Mouse (Mus musculus): ENCODE results near the gene Dbp. TPM values are rescaled to one million over a fixed set of nuclear protein-coding genes. Genes with fewer than 3 reads are reported as not detected.

Dbp gene
- polyA plus RNA-seq, 1 experiment from 2014 or later = 4.7 TPM

DNA sequence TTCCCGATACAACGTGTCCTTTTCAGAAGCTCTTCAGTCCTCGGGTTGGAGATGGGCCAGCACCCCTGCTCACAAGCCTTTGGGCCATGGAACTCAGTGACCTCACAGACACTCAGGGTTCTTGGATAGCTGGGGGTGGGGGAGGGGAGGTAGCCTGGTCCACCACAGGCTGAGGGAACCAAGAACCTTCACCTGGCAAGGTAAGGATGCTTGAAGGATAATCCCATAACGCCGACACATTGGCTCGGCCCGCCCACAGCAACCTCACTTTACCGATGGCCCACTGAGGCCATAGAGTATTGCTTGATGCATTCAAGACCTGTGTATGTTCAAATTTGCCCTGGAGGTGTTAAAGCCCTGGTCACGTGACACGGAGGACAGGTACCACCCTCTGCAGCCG lies 20.8 kb downstream of the Dbp start, which contains the start of gene Spaca4:
TSS of gene Spaca4 (minus strand) at position 101 of the 400 bp plus-strand sequence.
- no peaks in the 10 kb centered on the region for H3K9me3 ChIP-seq (replicated peaks)
- H3K4me1 ChIP-seq = peaks cover 22% of the 10 kb centered on the region
- peak within 1 kb of the TSS; percentile 7; the same call in 1 of the 2 replicates for H3K4me3 ChIP-seq
- peaks cover 97% of the 10 kb centered on the region for H3K36me3 ChIP-seq
- H3K27ac ChIP-seq = no peak within 1 kb of the TSS
- no peaks in the 10 kb centered on the region for H3K27me3 ChIP-seq (ENCODE audit: low read depth, poor library complexity, severe bottlenecking)
- DNase-seq (ENCODE audit: low spot score) = no peak
- 93% methylated on average over 11 of the region's 11 CpGs for WGBS

GRCm38 (mm10) chr7:45726419-45726818 lies 21.5 kb downstream of the Dbp start:
- Histone ChIP-seq H3K4me1 (peaks cover 26% of the 10 kb centered on the region), H3K36me3 (peaks cover 90% of the 10 kb centered on the region), H3K27ac (no peak overlapping the region), H3K9me3 (replicated peaks) (no peaks in the 10 kb centered on the region), H3K27me3 (ENCODE audit: low read depth, poor library complexity, severe bottlenecking) (no peaks in the 10 kb centered on the region), H3K4me3 (no peak overlapping the region)
- DNase-seq (ENCODE audit: low spot score) = no peak
- 94% methylated on average over 10 of the region's 10 CpGs for WGBS

GRCm38 (mm10) chr7:45727625-45728024 lies 22.7 kb downstream of the Dbp start:
- WGBS = 84% methylated on average over 3 of the region's 3 CpGs
- H3K27me3 ChIP-seq (ENCODE audit: low read depth, poor library complexity, severe bottlenecking) = no peaks in the 10 kb centered on the region
- no peak overlapping the region for H3K4me3 ChIP-seq
- DNase-seq (ENCODE audit: low spot score) = no peak
- H3K36me3 ChIP-seq = peaks cover 78% of the 10 kb centered on the region
- peaks cover 18% of the 10 kb centered on the region for H3K4me1 ChIP-seq
- H3K9me3 ChIP-seq (replicated peaks) = no peaks in the 10 kb centered on the region
- no peak overlapping the region for H3K27ac ChIP-seq

- peak; percentile 81 for DNase-seq (ENCODE audit: low spot score)
- H3K4me3 ChIP-seq = 0 out of 2 replicates have a peak overlapping the region, but pooled peaks have one; percentile 1
- peaks cover 45% of the 10 kb centered on the region for H3K36me3 ChIP-seq
- no peaks in the 10 kb centered on the region for H3K9me3 ChIP-seq (replicated peaks)
- peaks cover 18% of the 10 kb centered on the region for H3K4me1 ChIP-seq
- 16% methylated on average over 16 of the region's 16 CpGs for WGBS
- H3K27me3 ChIP-seq (ENCODE audit: low read depth, poor library complexity, severe bottlenecking) = no peaks in the 10 kb centered on the region
- H3K27ac ChIP-seq = peak overlapping the region; percentile 61
These were observed 26.0 kb downstream of the Dbp start for GRCm38 (mm10) chr7:45730727-45731431.

DNA sequence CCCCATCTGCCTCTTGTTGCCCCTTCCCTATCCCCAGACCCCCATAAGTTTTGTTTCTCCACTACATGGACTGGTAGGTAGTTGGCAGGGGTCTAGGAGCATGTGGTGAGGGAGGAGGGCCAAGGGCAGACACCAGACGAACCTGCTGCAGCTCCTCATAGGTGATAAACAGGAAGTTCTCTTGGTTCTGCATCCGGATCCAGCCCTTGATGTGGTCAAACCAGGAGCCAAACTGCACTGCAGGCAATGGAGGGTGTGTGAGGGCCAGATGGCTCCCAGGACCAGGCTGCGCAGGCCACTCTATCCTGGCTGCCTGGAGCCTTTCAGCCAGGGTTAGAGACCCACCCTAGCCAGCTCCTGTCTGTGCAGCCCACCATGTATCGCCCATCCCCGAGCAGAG lies 28.6 kb downstream of the Dbp start:
- Histone ChIP-seq H3K27me3 (ENCODE audit: low read depth, poor library complexity, severe bottlenecking) (no peaks in the 10 kb centered on the region), H3K27ac (no peak overlapping the region), H3K4me3 (no peak overlapping the region), H3K4me1 (peaks cover 18% of the 10 kb centered on the region), H3K36me3 (peaks cover 19% of the 10 kb centered on the region), H3K9me3 (replicated peaks) (no peaks in the 10 kb centered on the region)
- no peak for DNase-seq (ENCODE audit: low spot score)
- 66% methylated on average over 5 of the region's 5 CpGs for WGBS

DNA sequence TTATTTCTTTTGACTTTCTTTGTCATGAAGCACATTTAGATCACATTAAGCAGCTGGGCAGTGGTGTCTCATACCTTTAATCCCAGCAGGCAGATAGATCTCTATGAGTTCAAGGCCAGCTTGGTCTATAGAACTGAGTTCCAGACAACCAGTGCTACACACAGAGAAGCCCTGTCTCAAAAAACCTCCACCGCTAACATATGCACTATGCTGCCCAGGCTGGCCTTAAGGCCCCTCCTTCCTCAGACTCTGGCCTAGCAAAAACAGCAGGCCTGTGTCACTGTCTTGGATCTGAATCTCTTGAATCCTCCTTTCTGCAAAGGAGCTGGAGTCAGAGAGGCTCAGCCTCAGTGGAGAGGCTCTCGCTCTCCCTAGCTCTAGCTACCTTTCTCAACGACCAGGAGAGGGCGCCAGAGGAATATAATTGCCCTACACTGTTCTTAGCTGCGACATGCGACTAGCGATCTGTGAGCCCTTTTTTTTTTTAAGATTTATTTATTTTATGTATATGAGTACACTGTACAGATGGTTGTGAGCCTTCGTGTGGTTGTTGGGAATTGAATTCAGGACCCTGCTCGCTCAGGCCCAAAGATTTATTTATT lies 34.4 kb downstream of the Dbp start:
- peaks cover 11% of the 10 kb centered on the region for H3K4me1 ChIP-seq
- peak; percentile 88 for DNase-seq (ENCODE audit: low spot score)
- no peaks in the 10 kb centered on the region for H3K9me3 ChIP-seq (replicated peaks)
- 7% methylated on average over 9 of the region's 9 CpGs for WGBS
- H3K27me3 ChIP-seq (ENCODE audit: low read depth, poor library complexity, severe bottlenecking) = peaks cover 9% of the 10 kb centered on the region; the same call in 1 of the 2 replicates
- H3K27ac ChIP-seq = no peak overlapping the region
- H3K4me3 ChIP-seq = no peak overlapping the region
- H3K36me3 ChIP-seq = no peaks in the 10 kb centered on the region

- H3K9me3 ChIP-seq (replicated peaks) = no peaks in the 10 kb centered on the region
- no peak overlapping the region for H3K27ac ChIP-seq
- 75% methylated on average over 10 of the region's 10 CpGs for WGBS
- peaks cover 9% of the 10 kb centered on the region; the same call in 1 of the 2 replicates for H3K27me3 ChIP-seq (ENCODE audit: low read depth, poor library complexity, severe bottlenecking)
- H3K4me3 ChIP-seq = no peak overlapping the region
- H3K36me3 ChIP-seq = no peaks in the 10 kb centered on the region
- H3K4me1 ChIP-seq = peaks cover 11% of the 10 kb centered on the region
- DNase-seq (ENCODE audit: low spot score) = no peak
These were observed 34.9 kb downstream of the Dbp start for GRCm38 (mm10) chr7:45739820-45740219.

DNA sequence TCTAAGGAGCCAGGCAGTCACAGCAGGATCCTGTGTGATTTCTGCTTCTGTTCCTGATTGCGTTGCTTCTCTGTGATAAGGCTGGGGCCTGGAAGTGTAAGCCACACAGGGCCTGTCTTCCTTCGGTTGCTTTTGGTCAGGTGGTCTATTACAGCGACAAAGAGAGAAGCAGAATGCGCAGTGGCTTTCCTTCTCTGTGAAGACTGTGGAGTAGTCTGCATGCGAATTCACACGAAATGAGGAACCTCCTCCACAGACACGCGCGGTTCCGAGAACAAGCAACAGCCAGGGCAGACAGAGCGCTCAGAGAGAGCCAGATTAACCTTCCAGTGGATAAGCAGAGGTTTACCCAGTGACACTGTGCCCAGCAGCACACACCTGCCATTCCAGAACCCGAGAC lies 36.4 kb downstream of the Dbp start:
- 87% methylated on average over 12 of the region's 12 CpGs for WGBS

GRCm38 (mm10) chr7:45741777-45742176 lies 36.9 kb downstream of the Dbp start:
- H3K27ac ChIP-seq = peak overlapping the region; percentile 46; the same call in 1 of the 2 replicates
- peaks cover 9% of the 10 kb centered on the region; the same call in 1 of the 2 replicates for H3K27me3 ChIP-seq (ENCODE audit: low read depth, poor library complexity, severe bottlenecking)
- WGBS = 29% methylated on average over 11 of the region's 11 CpGs
- peaks cover 11% of the 10 kb centered on the region for H3K4me1 ChIP-seq
- peak overlapping the region; percentile 35 for H3K4me3 ChIP-seq
- H3K36me3 ChIP-seq = no peaks in the 10 kb centered on the region
- no peaks in the 10 kb centered on the region for H3K9me3 ChIP-seq (replicated peaks)
- DNase-seq (ENCODE audit: low spot score) = no peak

More for the DNA sequence above, 36.4 kb downstream of the Dbp start:
- no peak for DNase-seq (ENCODE audit: low spot score)
- Histone ChIP-seq H3K36me3 (no peaks in the 10 kb centered on the region), H3K4me1 (peaks cover 11% of the 10 kb centered on the region), H3K27me3 (ENCODE audit: low read depth, poor library complexity, severe bottlenecking) (peaks cover 9% of the 10 kb centered on the region; the same call in 1 of the 2 replicates), H3K9me3 (replicated peaks) (no peaks in the 10 kb centered on the region), H3K4me3 (no peak overlapping the region), H3K27ac (peak overlapping the region; percentile 46; the same call in 1 of the 2 replicates)

DNA sequence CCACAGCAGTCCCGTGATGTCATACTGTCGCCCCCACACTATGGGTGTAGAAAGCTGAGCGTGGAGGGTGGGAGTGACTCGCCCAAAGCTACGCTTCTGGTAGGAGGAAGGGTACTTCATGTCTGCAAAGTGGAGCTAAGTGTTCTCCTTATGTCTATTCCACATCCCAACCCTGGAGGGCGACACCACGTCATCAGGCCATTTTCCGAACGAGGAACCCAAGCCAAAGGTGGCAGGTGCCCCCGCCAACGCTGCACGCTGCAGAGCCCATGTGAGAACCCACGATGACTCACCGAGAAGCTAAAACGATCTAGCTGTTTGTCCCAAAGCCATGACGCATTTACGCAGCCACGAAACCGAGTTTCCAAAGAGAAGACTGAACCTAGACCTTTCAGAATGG lies 37.5 kb downstream of the Dbp start:
- Histone ChIP-seq H3K27ac (no peak overlapping the region), H3K4me1 (peaks cover 11% of the 10 kb centered on the region), H3K27me3 (ENCODE audit: low read depth, poor library complexity, severe bottlenecking) (peaks cover 9% of the 10 kb centered on the region; the same call in 1 of the 2 replicates), H3K9me3 (replicated peaks) (no peaks in the 10 kb centered on the region), H3K4me3 (peak overlapping the region; percentile 35), H3K36me3 (no peaks in the 10 kb centered on the region)
- DNase-seq (ENCODE audit: low spot score) = no peak
- WGBS = 38% methylated on average over 19 of the region's 19 CpGs

GRCm38 (mm10) chr7:45744387-45744786 lies 39.5 kb downstream of the Dbp start:
- H3K4me1 ChIP-seq = peaks cover 13% of the 10 kb centered on the region

DNA sequence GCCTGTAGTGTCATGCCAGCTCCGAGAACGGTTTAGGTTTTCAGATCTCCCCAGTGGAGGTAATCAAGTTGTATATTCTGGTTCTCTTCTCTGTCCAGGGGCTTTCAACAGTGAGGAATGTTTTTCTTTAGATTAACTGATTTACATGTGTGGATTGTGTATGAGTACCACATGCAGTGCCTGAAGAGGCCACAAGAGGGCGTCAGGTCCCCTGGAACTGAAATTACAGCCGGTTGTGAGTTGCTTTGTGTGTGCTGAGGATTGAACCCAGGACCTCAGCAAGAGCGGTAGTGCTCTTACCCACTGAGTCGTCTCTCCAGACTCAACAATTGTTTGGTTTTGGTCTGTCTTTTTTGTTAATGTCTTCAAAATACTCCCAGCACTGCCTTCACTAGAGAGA lies 41.6 kb downstream of the Dbp start:
- WGBS = 67% methylated on average over 6 of the region's 6 CpGs

More at GRCm38 (mm10) chr7:45744387-45744786, 39.5 kb downstream of the Dbp start:
- Histone ChIP-seq H3K4me3 (no peak overlapping the region), H3K27me3 (ENCODE audit: low read depth, poor library complexity, severe bottlenecking) (peaks cover 9% of the 10 kb centered on the region; the same call in 1 of the 2 replicates), H3K27ac (no peak overlapping the region), H3K36me3 (no peaks in the 10 kb centered on the region), H3K9me3 (replicated peaks) (no peaks in the 10 kb centered on the region)
- DNase-seq (ENCODE audit: low spot score) = peak; percentile 65
- WGBS = 35% methylated on average over 2 of the region's 2 CpGs

GRCm38 (mm10) chr7:45747450-45747849 lies 42.6 kb downstream of the Dbp start:
- DNase-seq (ENCODE audit: low spot score) = no peak
- H3K27me3 ChIP-seq (ENCODE audit: low read depth, poor library complexity, severe bottlenecking) = no peaks in the 10 kb centered on the region
- H3K4me3 ChIP-seq = no peak overlapping the region
- no peak overlapping the region for H3K27ac ChIP-seq
- H3K4me1 ChIP-seq = peaks cover 9% of the 10 kb centered on the region
- H3K9me3 ChIP-seq (replicated peaks) = no peaks in the 10 kb centered on the region
- H3K36me3 ChIP-seq = no peaks in the 10 kb centered on the region
- 87% methylated on average over 5 of the region's 5 CpGs for WGBS

More for the DNA sequence above, 41.6 kb downstream of the Dbp start:
- no peak for DNase-seq (ENCODE audit: low spot score)
- Histone ChIP-seq H3K9me3 (replicated peaks) (no peaks in the 10 kb centered on the region), H3K36me3 (no peaks in the 10 kb centered on the region), H3K4me3 (no peak overlapping the region), H3K27ac (no peak overlapping the region), H3K4me1 (peaks cover 18% of the 10 kb centered on the region), H3K27me3 (ENCODE audit: low read depth, poor library complexity, severe bottlenecking) (peaks cover 7% of the 10 kb centered on the region; the same call in 1 of the 2 replicates)

Data from limb, embryonic 10.5 days (tissue).